ENCODE assay signal across 15 mouse cellular contexts in genomic region chr4:23602294-23602932, GRCm38 (mm10).
DNase-seq lines count a peak whose midpoint lies in the region; ATAC-seq lines count a peak whose summit lies in the region.
"Had no signal": no experiment of that assay in that cellular context is flagged by ENCODE, and none has a peak within 500 bp of the region (broad histone marks: within the 10 kb centered on the region; RNA-seq: fewer than 3 reads in every experiment).

No protein-coding gene starts in this region.

- peak overlapping the region; percentile 80 for H3K27ac ChIP-seq in forebrain, embryonic 16.5 days (ENCODE audit: low read length)
- peak overlapping the region; percentile 74 for H3K27ac ChIP-seq in midbrain, embryonic 11.5 days (ENCODE audit: low read depth, low read length)

- 11% methylated on average over 9 of the region's 9 CpGs for WGBS in forebrain, embryonic 16.5 days
- WGBS in midbrain, embryonic 11.5 days: 22% methylated on average over 9 of the region's 9 CpGs

- H3K27me3 ChIP-seq in forebrain, embryonic 16.5 days (replicated peaks; ENCODE audit: control insufficient read depth, insufficient read depth, low read length): no peaks in the 10 kb centered on the region
- no peaks in the 10 kb centered on the region for H3K27me3 ChIP-seq in midbrain, embryonic 11.5 days (ENCODE audit: control insufficient read depth, insufficient read depth, low read length)
- H3K27me3 ChIP-seq: embryonic facial prominence, embryonic 12.5 days had no signal

- H3K9me3 ChIP-seq in forebrain, embryonic 16.5 days (ENCODE audit: control insufficient read depth, low read length): no peaks in the 10 kb centered on the region
- no peaks in the 10 kb centered on the region for H3K9me3 ChIP-seq in midbrain, embryonic 11.5 days (ENCODE audit: control insufficient read depth, low read length)
- H3K9me3 ChIP-seq: embryonic facial prominence, embryonic 12.5 days had no signal

- peak overlapping the region; percentile 17; the same call in 1 of the 2 replicates for H3K9ac ChIP-seq in forebrain, embryonic 16.5 days (replicated peaks; ENCODE audit: low read depth, low read length)
- H3K9ac ChIP-seq in midbrain, embryonic 11.5 days (ENCODE audit: low read length): peak overlapping the region; percentile 14; the same call in 1 of the 2 replicates
- H3K9ac ChIP-seq: embryonic facial prominence, embryonic 12.5 days had no signal

- H3K4me1 ChIP-seq in forebrain, embryonic 16.5 days (replicated peaks; ENCODE audit: control insufficient read depth, insufficient read depth, low read length): peaks cover 18% of the 10 kb centered on the region
- H3K4me1 ChIP-seq in midbrain, embryonic 11.5 days (ENCODE audit: control insufficient read depth, insufficient read depth, low read length): peaks cover 17% of the 10 kb centered on the region; the same call in 1 of the 2 replicates
- H3K4me1 ChIP-seq: embryonic facial prominence, embryonic 12.5 days had no signal

- peak overlapping the region; percentile 25 for H3K4me3 ChIP-seq in forebrain, embryonic 16.5 days (replicated peaks; ENCODE audit: low read length)
- H3K4me3 ChIP-seq in midbrain, embryonic 11.5 days (ENCODE audit: low read depth, low read length): no peak overlapping the region; the same call in 1 of the 2 replicates
- H3K4me3 ChIP-seq: embryonic facial prominence, embryonic 12.5 days had no signal

- H3K4me2 ChIP-seq in forebrain, embryonic 16.5 days (ENCODE audit: low read length): peak overlapping the region; percentile 53
- peak overlapping the region; percentile 36 for H3K4me2 ChIP-seq in midbrain, embryonic 11.5 days
- H3K4me2 ChIP-seq: liver, embryonic 11.5 days had no signal

- peak; percentile 6 to 24 for DNase-seq in layer of hippocampus, postnatal 10 days (ENCODE audit: low spot score in 2 of 2)
- DNase-seq in layer of hippocampus, adult 9-11 months: no peak
- peak; percentile 84 for DNase-seq in midbrain, embryonic 11.5 days (ENCODE audit: low spot score, missing footprints)
- peak; percentile 70 for DNase-seq in retina, embryonic 14.5 days (ENCODE audit: low spot score)
- DNase-seq in spleen, postnatal 14 days (ENCODE audit: low spot score in 2 of 2): no peak
- DNase-seq in liver: no peak
- DNase-seq: adrenal gland, postnatal 36 days; cerebellum, adult 2 months; heart, postnatal 36 days; lung, postnatal 4 days; spleen, adult 18-20 months had no signal

- peak; percentile 78 for ATAC-seq in forebrain, embryonic 16.5 days
- peak; percentile 82 for ATAC-seq in midbrain, embryonic 11.5 days (ENCODE audit: low FRiP score)
- no peak for ATAC-seq in erythroblast, adult 5-6 weeks (replicated peaks; ENCODE audit: low FRiP score, poor library complexity, severe bottlenecking)

- H3K36me3 ChIP-seq in forebrain, embryonic 16.5 days (ENCODE audit: control insufficient read depth, insufficient read depth): no peaks in the 10 kb centered on the region
- no peaks in the 10 kb centered on the region for H3K36me3 ChIP-seq in midbrain, embryonic 11.5 days (ENCODE audit: control insufficient read depth, insufficient read depth, low read length)
- H3K36me3 ChIP-seq: embryonic facial prominence, embryonic 12.5 days had no signal

Comparison
In these comparisons a context has a peak if more than half of its experiments do, and no peak if none do; other contexts are left out.
1. DNase-seq: peak in layer of hippocampus, postnatal 10 days (2 of 2), midbrain, embryonic 11.5 days (single experiment) and retina, embryonic 14.5 days (single experiment); none in layer of hippocampus, adult 9-11 months (single experiment), spleen, postnatal 14 days (0 of 2) and liver (single experiment).